Mouse (Mus musculus): ENCODE data around the gene Ccdc92b. TPM values are rescaled to one million over a fixed set of nuclear protein-coding genes. Genes with fewer than 3 reads are reported as not detected.

Gene Ccdc92b
- total and polyA plus RNA-seq, 3 experiments, result not detected

GRCm38 (mm10) chr11:74670151-74670550, 50.7 kb downstream of the Ccdc92b start:
- H3K4me2 ChIP-seq (ENCODE audit: insufficient read depth, low read depth, poor library complexity, severe bottlenecking), result no peak overlapping the region
- TF ChIP-seq GABPA (IDR thresholded peaks at IDR 0.05; ENCODE audit: insufficient replicate concordance, low read depth, low read length) (no peak), SMC3 (IDR thresholded peaks at IDR 0.05; ENCODE audit: low read depth, low read length) (no peak), POLR2AphosphoS2 (IDR thresholded peaks at IDR 0.05; ENCODE audit: low read depth, low read length) (no peak), IRF4 (IDR thresholded peaks at IDR 0.05; ENCODE audit: low read depth, low read length) (no peak), ELF1 (IDR thresholded peaks at IDR 0.05; ENCODE audit: low read depth, low read length) (no peak), E2F4 (IDR thresholded peaks at IDR 0.05; ENCODE audit: insufficient replicate concordance, low read depth, low read length) (no peak), NELFE (IDR thresholded peaks at IDR 0.05; ENCODE audit: low read depth, low read length) (no peak), PAX5 (IDR thresholded peaks at IDR 0.05; ENCODE audit: low read length) (no peak), JUN (IDR thresholded peaks at IDR 0.05; ENCODE audit: insufficient read depth, low read depth, low read length) (no peak), UBTF (IDR thresholded peaks at IDR 0.05; ENCODE audit: low read depth, low read length) (no peak), USF2 (conservative IDR thresholded peaks at IDR 0.05; ENCODE audit: low read depth, low read length) (no peak)
- no peaks in the 10 kb centered on the region for H3K4me1 ChIP-seq (ENCODE audit: control insufficient read depth in 1 of 2, insufficient read depth in 2 of 2)
- no peak overlapping the region for H3K4me3 ChIP-seq (replicated peaks in 1 of 3; ENCODE audit: low read depth in 2 of 3, low read length in 2 of 3, poor library complexity in 1 of 3)
- no peaks in the 10 kb centered on the region for H3K27me3 ChIP-seq (replicated peaks)
- no peak for DNase-seq (ENCODE audit: extremely low read depth)
- peaks cover 70 to 93% of the 10 kb centered on the region in 2 experiments for H3K36me3 ChIP-seq (replicated peaks in 1 of 2; ENCODE audit: control insufficient read depth in 1 of 2, insufficient read depth in 1 of 2, low read length in 1 of 2)
- H3K9me3 ChIP-seq (replicated peaks; ENCODE audit: low read length), result no peaks in the 10 kb centered on the region
- no peak overlapping the region for H3K27ac ChIP-seq (ENCODE audit: insufficient read depth, low read depth)
- no peaks in the 10 kb centered on the region for H3K79me2 ChIP-seq (replicated peaks; ENCODE audit: control insufficient read depth, extremely low read depth, insufficient read depth, poor library complexity, severe bottlenecking)
- in situ Hi-C loops (cut with MboI; ENCODE audit: low pct_ligation_motif_present, low pct_unique_long_range_greater_than_20kb, low sequenced_read_pairs), result no loop called here
- dilution Hi-C loops (cut with MboI; ENCODE audit: extremely low pct_ligation_motif_present, extremely low pct_unique_long_range_greater_than_20kb, low sequenced_read_pairs), result no loop called here
- no peak overlapping the region for H3K9ac ChIP-seq (ENCODE audit: insufficient read depth, low read depth)

- Histone ChIP-seq H3K4me1 (ENCODE audit: control insufficient read depth in 1 of 2, insufficient read depth in 2 of 2) (no peaks in the 10 kb centered on the region), H3K4me2 (ENCODE audit: insufficient read depth, low read depth, poor library complexity, severe bottlenecking) (no peak overlapping the region), H3K9me3 (replicated peaks; ENCODE audit: low read length) (no peaks in the 10 kb centered on the region), H3K4me3 (replicated peaks in 1 of 3; ENCODE audit: low read depth in 2 of 3, low read length in 2 of 3, poor library complexity in 1 of 3) (no peak overlapping the region), H3K36me3 (replicated peaks in 1 of 2; ENCODE audit: control insufficient read depth in 1 of 2, insufficient read depth in 1 of 2, low read length in 1 of 2) (peaks cover 64 to 92% of the 10 kb centered on the region in 2 experiments), H3K9ac (ENCODE audit: insufficient read depth, low read depth) (no peak overlapping the region), H3K79me2 (replicated peaks; ENCODE audit: control insufficient read depth, extremely low read depth, insufficient read depth, poor library complexity, severe bottlenecking) (no peaks in the 10 kb centered on the region), H3K27me3 (replicated peaks) (no peaks in the 10 kb centered on the region), H3K27ac (ENCODE audit: insufficient read depth, low read depth) (no peak overlapping the region)
- no peak for TF ChIP-seq RCOR1 (conservative IDR thresholded peaks at IDR 0.05; ENCODE audit: low read depth, low read length)
- no peak for TF ChIP-seq E2F4 (IDR thresholded peaks at IDR 0.05; ENCODE audit: insufficient replicate concordance, low read depth, low read length)
- no peak for TF ChIP-seq IRF4 (IDR thresholded peaks at IDR 0.05; ENCODE audit: low read depth, low read length)
- no peak for TF ChIP-seq BHLHE40 (IDR thresholded peaks at IDR 0.05; ENCODE audit: low read depth, low read length)
- no peak for TF ChIP-seq ZNF384 (IDR thresholded peaks at IDR 0.05; ENCODE audit: low read depth, low read length)
- TF ChIP-seq KAT2A (IDR thresholded peaks at IDR 0.05; ENCODE audit: insufficient replicate concordance, low read length), result no peak
- no peak for TF ChIP-seq MAZ (IDR thresholded peaks at IDR 0.05; ENCODE audit: low read depth, low read length)
- no peak for TF ChIP-seq MXI1 (IDR thresholded peaks at IDR 0.05; ENCODE audit: low read depth, low read length)
- no peak for TF ChIP-seq SMC3 (IDR thresholded peaks at IDR 0.05; ENCODE audit: low read depth, low read length)
- TF ChIP-seq HCFC1 (IDR thresholded peaks at IDR 0.05; ENCODE audit: low read depth, low read length), result no peak
- no peak for TF ChIP-seq USF1 (IDR thresholded peaks at IDR 0.05; ENCODE audit: low read depth, low read length)
- no peak for TF ChIP-seq CHD2 (IDR thresholded peaks at IDR 0.05; ENCODE audit: low read length)
- TF ChIP-seq NRF1 (IDR thresholded peaks at IDR 0.05; ENCODE audit: low read depth, low read length), result no peak
- no peak for TF ChIP-seq MAFK (IDR thresholded peaks at IDR 0.05; ENCODE audit: insufficient replicate concordance, low read length)
- TF ChIP-seq JUN (IDR thresholded peaks at IDR 0.05; ENCODE audit: insufficient read depth, low read depth, low read length), result no peak
- TF ChIP-seq SIN3A (IDR thresholded peaks at IDR 0.05; ENCODE audit: low read length), result no peak
- no peak for TF ChIP-seq CHD1 (IDR thresholded peaks at IDR 0.05; ENCODE audit: low read depth, low read length)
- dilution Hi-C loops (cut with MboI; ENCODE audit: extremely low pct_ligation_motif_present, extremely low pct_unique_long_range_greater_than_20kb, low sequenced_read_pairs) (no loop called here), in situ Hi-C loops (cut with MboI; ENCODE audit: low pct_ligation_motif_present, low pct_unique_long_range_greater_than_20kb, low sequenced_read_pairs) (no loop called here)
- DNase-seq (ENCODE audit: extremely low read depth), result no peak
Observed at GRCm38 (mm10) chr11:74671013-74671412, 51.6 kb downstream of the Ccdc92b start.

Measured in CH12.LX (cell line).